ENCODE assay signal across 10 mouse cellular contexts in the genomic region with DNA sequence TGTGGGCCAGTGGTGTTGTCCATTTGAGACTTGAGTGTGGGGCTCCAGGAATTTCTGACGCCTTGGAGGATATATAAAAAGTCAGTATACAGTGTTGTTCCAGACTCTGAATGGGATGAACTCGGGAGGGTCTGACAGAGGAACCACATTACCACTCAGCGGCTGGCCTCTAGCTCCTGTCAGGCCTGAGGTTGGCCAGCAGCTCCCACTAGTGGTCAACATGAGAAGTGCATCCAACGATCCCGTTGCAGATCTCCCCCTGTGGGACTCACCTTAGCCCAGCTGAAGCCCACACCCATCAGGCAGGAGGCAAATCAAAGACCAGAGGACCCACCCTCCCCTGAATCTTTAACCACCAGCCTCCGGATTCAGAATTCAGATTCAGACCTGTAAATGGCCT. TPM values are rescaled to one million over a fixed set of nuclear protein-coding genes. Genes with fewer than 3 reads are reported as not detected.
DNase-seq lines count a peak whose midpoint lies in the region; ATAC-seq and TF ChIP-seq lines count a peak whose summit lies in the region.
"Had no signal": no experiment of that assay in that cellular context is flagged by ENCODE, and none has a peak within 500 bp of the region (broad histone marks: within the 10 kb centered on the region; RNA-seq: fewer than 3 reads in every experiment).

No protein-coding gene starts in this region.

- peak; percentile 79 for DNase-seq in CD4-positive, CD25-positive, alpha-beta regulatory T cell, adult 2 months (ENCODE audit: low read depth, low spot score)
- DNase-seq in embryonic facial prominence, embryonic 14.5 days (ENCODE audit: low spot score): peak; percentile 73
- DNase-seq in kidney, postnatal 0 days (ENCODE audit: low spot score): peak; percentile 90
- peak; percentile 42 for DNase-seq in liver, embryonic 13.5 days

- 1% methylated on average over 6 of the region's 6 CpGs for WGBS in bone marrow, adult 2 months
- WGBS in embryonic facial prominence, embryonic 14.5 days: 3% methylated on average over 6 of the region's 6 CpGs
- 2% methylated on average over 6 of the region's 6 CpGs for WGBS in heart, embryonic 14.5 days
- 0% methylated on average over 6 of the region's 6 CpGs for WGBS in kidney, postnatal 0 days
- WGBS in liver, embryonic 13.5 days (ENCODE audit: insufficient replicate concordance): 3% methylated on average over 6 of the region's 6 CpGs
- WGBS in neural tube, embryonic 12.5 days: 1% methylated on average over 6 of the region's 6 CpGs

- TF ChIP-seq POLR2A in bone marrow, adult 2 months (IDR thresholded peaks at IDR 0.05; ENCODE audit: borderline replicate concordance, control insufficient read depth, low read depth, low read length): no peak
- TF ChIP-seq POLR2A in testis, adult 2 months (IDR thresholded peaks at IDR 0.05; ENCODE audit: control insufficient read depth, low read depth, low read length): no peak

- H3K9me3 ChIP-seq in embryonic facial prominence, embryonic 14.5 days (ENCODE audit: control insufficient read depth, low read length): no peaks in the 10 kb centered on the region
- H3K9me3 ChIP-seq in heart, embryonic 14.5 days (ENCODE audit: control insufficient read depth, low read length): no peaks in the 10 kb centered on the region
- no peaks in the 10 kb centered on the region for H3K9me3 ChIP-seq in kidney, postnatal 0 days (replicated peaks; ENCODE audit: low read length)
- no peaks in the 10 kb centered on the region for H3K9me3 ChIP-seq in liver, embryonic 13.5 days (replicated peaks)
- H3K9me3 ChIP-seq in neural tube, embryonic 12.5 days: no peaks in the 10 kb centered on the region
- H3K9me3 ChIP-seq: embryonic facial prominence, embryonic 12.5 days; stomach, embryonic 15.5 days had no signal

- no peak overlapping the region for H3K4me2 ChIP-seq in embryonic facial prominence, embryonic 14.5 days (ENCODE audit: low read depth, low read length)
- no peak overlapping the region for H3K4me2 ChIP-seq in heart, embryonic 14.5 days (ENCODE audit: low read length)
- H3K4me2 ChIP-seq in kidney, postnatal 0 days (ENCODE audit: low read length): no peak overlapping the region
- H3K4me2 ChIP-seq in liver, embryonic 13.5 days: no peak overlapping the region
- H3K4me2 ChIP-seq in neural tube, embryonic 12.5 days (replicated peaks): no peak overlapping the region
- H3K4me2 ChIP-seq: embryonic facial prominence, embryonic 12.5 days; stomach, embryonic 15.5 days had no signal

- H3K36me3 ChIP-seq in embryonic facial prominence, embryonic 14.5 days (ENCODE audit: control insufficient read depth, insufficient read depth, low read length): no peaks in the 10 kb centered on the region
- no peaks in the 10 kb centered on the region for H3K36me3 ChIP-seq in heart, embryonic 14.5 days (ENCODE audit: control insufficient read depth, insufficient read depth, low read length)
- no peaks in the 10 kb centered on the region for H3K36me3 ChIP-seq in kidney, postnatal 0 days (ENCODE audit: insufficient read depth, low read length)
- no peaks in the 10 kb centered on the region for H3K36me3 ChIP-seq in liver, embryonic 13.5 days
- H3K36me3 ChIP-seq in neural tube, embryonic 12.5 days: no peaks in the 10 kb centered on the region
- no peaks in the 10 kb centered on the region for H3K36me3 ChIP-seq in testis, adult 2 months (ENCODE audit: control insufficient read depth, insufficient read depth, low read length)
- H3K36me3 ChIP-seq: embryonic facial prominence, embryonic 12.5 days; stomach, embryonic 15.5 days had no signal

- no peak overlapping the region for H3K27ac ChIP-seq in bone marrow, adult 2 months (ENCODE audit: control insufficient read depth, insufficient read depth, low read depth, low read length, poor library complexity)
- H3K27ac ChIP-seq in embryonic facial prominence, embryonic 14.5 days (replicated peaks; ENCODE audit: low read depth, low read length): no peak overlapping the region
- no peak overlapping the region for H3K27ac ChIP-seq in heart, embryonic 14.5 days (replicated peaks in 1 of 2; ENCODE audit: control insufficient read depth in 1 of 2, insufficient read depth in 1 of 2, low read depth in 2 of 2, low read length in 2 of 2)
- no peak overlapping the region for H3K27ac ChIP-seq in kidney, postnatal 0 days
- H3K27ac ChIP-seq in liver, embryonic 13.5 days: no peak overlapping the region
- H3K27ac ChIP-seq in neural tube, embryonic 12.5 days: no peak overlapping the region
- H3K27ac ChIP-seq in testis, adult 2 months (ENCODE audit: control insufficient read depth, insufficient read depth, low read depth, low read length): no peak overlapping the region
- H3K27ac ChIP-seq: embryonic facial prominence, embryonic 12.5 days; stomach, embryonic 15.5 days had no signal

- 0 out of 2 replicates have a peak, but pooled peaks cover 1% of the 10 kb centered on the region for H3K4me1 ChIP-seq in bone marrow, adult 2 months (ENCODE audit: control insufficient read depth, insufficient read depth, low read length)
- 0 out of 2 replicates have a peak, but pooled peaks cover 5% of the 10 kb centered on the region for H3K4me1 ChIP-seq in embryonic facial prominence, embryonic 14.5 days (ENCODE audit: control insufficient read depth, insufficient read depth, low read length)
- peaks cover 15 to 26% of the 10 kb centered on the region in 2 experiments for H3K4me1 ChIP-seq in heart, embryonic 14.5 days (ENCODE audit: control insufficient read depth in 2 of 2, insufficient read depth in 2 of 2, low read length in 2 of 2)
- peaks cover 5% of the 10 kb centered on the region; the same call in 1 of the 2 replicates for H3K4me1 ChIP-seq in kidney, postnatal 0 days (replicated peaks; ENCODE audit: insufficient read depth, low read length)
- H3K4me1 ChIP-seq in liver, embryonic 13.5 days (replicated peaks): peaks cover 10% of the 10 kb centered on the region
- peaks cover 14% of the 10 kb centered on the region for H3K4me1 ChIP-seq in neural tube, embryonic 12.5 days
- H3K4me1 ChIP-seq in testis, adult 2 months (ENCODE audit: control insufficient read depth, insufficient read depth, low read length): peaks cover 6% of the 10 kb centered on the region; the same call in 1 of the 2 replicates

- ATAC-seq in embryonic facial prominence, embryonic 14.5 days (ENCODE audit: low read depth): peak; percentile 48; the same call in 1 of the 2 replicates
- ATAC-seq in heart, embryonic 14.5 days (ENCODE audit: insufficient number of reproducible peaks, insufficient read depth, low FRiP score, low read depth): 0 out of 2 replicates have a peak, but pooled peaks have one; percentile 23
- ATAC-seq in kidney, postnatal 0 days (replicated peaks; ENCODE audit: low FRiP score, low read depth): peak; percentile 51
- 0 out of 2 replicates have a peak, but pooled peaks have one; percentile 29 for ATAC-seq in liver, embryonic 13.5 days (ENCODE audit: low read depth)
- peak; percentile 61 for ATAC-seq in neural tube, embryonic 12.5 days (ENCODE audit: low FRiP score, low read depth)

- H3K4me3 ChIP-seq in bone marrow, adult 2 months (replicated peaks; ENCODE audit: control insufficient read depth, low read depth, low read length): no peak overlapping the region
- H3K4me3 ChIP-seq in embryonic facial prominence, embryonic 14.5 days (ENCODE audit: low read depth, low read length): no peak overlapping the region
- H3K4me3 ChIP-seq in heart, embryonic 14.5 days (ENCODE audit: control insufficient read depth in 1 of 2, insufficient read depth in 1 of 2, low read depth in 1 of 2, low read length in 2 of 2): no peak overlapping the region
- no peak overlapping the region for H3K4me3 ChIP-seq in kidney, postnatal 0 days (replicated peaks; ENCODE audit: low read depth, low read length)
- H3K4me3 ChIP-seq in liver, embryonic 13.5 days (replicated peaks): no peak overlapping the region
- H3K4me3 ChIP-seq in neural tube, embryonic 12.5 days: no peak overlapping the region
- no peak overlapping the region for H3K4me3 ChIP-seq in testis, adult 2 months (ENCODE audit: control insufficient read depth, low read depth, low read length)
- H3K4me3 ChIP-seq: embryonic facial prominence, embryonic 12.5 days; stomach, embryonic 15.5 days had no signal

- peaks cover 55% of the 10 kb centered on the region for H3K27me3 ChIP-seq in embryonic facial prominence, embryonic 14.5 days (replicated peaks; ENCODE audit: control insufficient read depth, insufficient read depth, low read length)
- peaks cover 61% of the 10 kb centered on the region for H3K27me3 ChIP-seq in heart, embryonic 14.5 days (ENCODE audit: control insufficient read depth, insufficient read depth, low read length)
- peaks cover 43% of the 10 kb centered on the region for H3K27me3 ChIP-seq in kidney, postnatal 0 days (ENCODE audit: insufficient read depth, low read length)
- peaks cover 64% of the 10 kb centered on the region for H3K27me3 ChIP-seq in liver, embryonic 13.5 days
- peaks cover 67% of the 10 kb centered on the region for H3K27me3 ChIP-seq in neural tube, embryonic 12.5 days (replicated peaks)
- H3K27me3 ChIP-seq in testis, adult 2 months (ENCODE audit: control insufficient read depth, insufficient read depth, low read length): 0 out of 2 replicates have a peak, but pooled peaks cover 2% of the 10 kb centered on the region

- peak; percentile 97 for TF ChIP-seq CTCF in bone marrow, adult 2 months (IDR thresholded peaks at IDR 0.05; ENCODE audit: control insufficient read depth, insufficient read depth, low read length)
- TF ChIP-seq CTCF in kidney, postnatal 0 days (IDR thresholded peaks at IDR 0.05; ENCODE audit: low read depth): peak; percentile 97
- peak; percentile 100 for TF ChIP-seq CTCF in testis, adult 2 months (IDR thresholded peaks at IDR 0.05; ENCODE audit: control insufficient read depth, insufficient read depth, insufficient replicate concordance, low read depth, low read length)

- H3K9ac ChIP-seq in embryonic facial prominence, embryonic 14.5 days (ENCODE audit: low read depth, low read length): no peak overlapping the region
- H3K9ac ChIP-seq in heart, embryonic 14.5 days (ENCODE audit: low read length): no peak overlapping the region
- H3K9ac ChIP-seq in kidney, postnatal 0 days (ENCODE audit: low read depth, low read length): no peak overlapping the region
- no peak overlapping the region for H3K9ac ChIP-seq in liver, embryonic 13.5 days
- no peak overlapping the region for H3K9ac ChIP-seq in neural tube, embryonic 12.5 days
- H3K9ac ChIP-seq: embryonic facial prominence, embryonic 12.5 days; stomach, embryonic 15.5 days had no signal

RNA-seq across cellular contexts. Expression of gene Scn5a, which starts 1.9 kb away (rescaled TPM):
- polyA plus RNA-seq in bone marrow, adult 2 months (2011; ENCODE audit: insufficient read depth, insufficient read length, low replicate concordance, missing spikeins): not detected in 2 replicates
- polyA plus RNA-seq in embryonic facial prominence, embryonic 14.5 days (2014; fragmentation: Nextera tagmentation; extraction: Ambion mirVana): 0.51 and 0.67 TPM in 2 replicates
- 7.9 and 10.0 TPM in 2 replicates for polyA plus RNA-seq in heart, embryonic 14.5 days (2014; fragmentation: Nextera tagmentation; extraction: Ambion mirVana)
- polyA plus RNA-seq in kidney, postnatal 0 days (2015; fragmentation: Nextera tagmentation; extraction: Ambion mirVana): 0.12 and 0.18 TPM in 2 replicates
- polyA plus RNA-seq in liver, embryonic 13.5 days (2015; fragmentation: Nextera tagmentation; extraction: Ambion mirVana): 0.03 and 0.05 TPM in 2 replicates
- 1.6 and 2.1 TPM in 2 replicates for polyA plus RNA-seq in neural tube, embryonic 12.5 days (2016; fragmentation: Nextera tagmentation; extraction: Ambion mirVana)
- polyA plus RNA-seq in testis, adult 2 months (2012; rRNA removed): 0.70 and 0.79 TPM in 2 replicates
